Mouse (Mus musculus) forebrain, embryonic 15.5 days (tissue): ENCODE data around the gene Lcp1. TPM values are rescaled to one million over a fixed set of nuclear protein-coding genes. Genes with fewer than 3 reads are reported as not detected.

Experiments
- ATAC-seq: fragments of 200-750 bp; cut with Nextera tagmentation; replicated peaks from 2 replicates; pipeline ENCODE4 v1.8.0; 2017; ENCODE audit warnings: mild to moderate bottlenecking, moderate TSS enrichment, moderate library complexity
- H3K27ac ChIP-seq: fragments of 300-500 bp; sonication (generic); replicated peaks from 2 replicates; pipeline ENCODE4 v1.5.1; 2015; ENCODE audit warnings: mild to moderate bottlenecking, inconsistent platforms
- H3K27me3 ChIP-seq: fragments of 300-500 bp; sonication (generic); 2 replicates; pipeline ENCODE4 v1.6.1; 2015; ENCODE audit warnings: inconsistent platforms
- H3K36me3 ChIP-seq: fragments of 300-500 bp; sonication (generic); 2 replicates; pipeline ENCODE4 v1.6.1; 2015; ENCODE audit warnings: mild to moderate bottlenecking, inconsistent platforms
- H3K4me1 ChIP-seq: fragments of 300-500 bp; sonication (generic); 2 replicates; pipeline ENCODE4 v1.6.1; 2015; ENCODE audit warnings: inconsistent platforms
- H3K4me2 ChIP-seq: fragments of 300-500 bp; sonication (generic); replicated peaks from 2 replicates; pipeline ENCODE4 v1.6.1; 2015; ENCODE audit warnings: mild to moderate bottlenecking, inconsistent platforms
- H3K4me3 ChIP-seq: fragments of 300-500 bp; sonication (generic); 2 replicates; pipeline ENCODE4 v1.5.1; 2015; ENCODE audit warnings: mild to moderate bottlenecking, inconsistent platforms
- H3K9ac ChIP-seq: fragments of 300-500 bp; sonication (generic); replicated peaks from 2 replicates; pipeline ENCODE4 v1.6.1; 2015; ENCODE audit warnings: mild to moderate bottlenecking, inconsistent platforms
- H3K9me3 ChIP-seq: fragments of 300-500 bp; sonication (generic); 2 replicates; pipeline ENCODE4 v1.6.1; 2016; ENCODE audit warnings: inconsistent platforms
- WGBS: fragments of 180-500 bp; shearing (Covaris S2); methylation state at CpG from one replicate; pipeline ENCODE4 v1.1.7; 2015; ENCODE audit warnings: mixed read lengths; 5-methylcytosine and 5-hydroxymethylcytosine counted together
- polyA plus RNA-seq: library from polyadenylated mRNA; unstranded; fragments of >200 nt; fragmentation: Nextera tagmentation; extraction: Ambion mirVana; gene quantifications from 2 replicates; pipeline ENCODE4 v1.2.1, GENCODE M21; 2015

The Lcp1 gene
- polyA plus RNA-seq, 1 experiment from 2014 or later, result 12.4 TPM

DNA sequence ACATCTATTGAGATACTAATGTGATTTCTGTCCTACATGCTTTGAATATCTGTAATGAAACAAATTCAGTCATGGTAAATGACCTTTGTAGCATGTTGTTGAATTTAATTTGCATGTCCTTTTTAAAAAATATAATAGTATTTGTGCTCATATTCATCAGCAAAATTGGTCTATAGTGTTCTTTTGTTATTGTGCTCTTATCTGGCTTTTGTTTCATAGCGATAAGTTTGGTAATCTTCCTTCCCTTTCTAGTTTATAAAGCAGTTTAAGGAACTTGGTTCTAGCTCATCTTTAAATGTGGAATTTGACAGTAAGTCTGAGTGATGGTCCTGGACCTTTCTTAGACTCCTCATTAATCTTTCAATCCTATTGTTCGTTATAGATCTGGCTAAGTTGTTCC lies 28.5 kb downstream of the Lcp1 start:
- WGBS, result 88% methylated on average over 2 of the region's 2 CpGs
- H3K4me3 ChIP-seq, result no peak overlapping the region
- no peak overlapping the region for H3K9ac ChIP-seq
- H3K27ac ChIP-seq, result no peak overlapping the region
- no peaks in the 10 kb centered on the region for H3K27me3 ChIP-seq
- no peak for ATAC-seq
- no peaks in the 10 kb centered on the region for H3K36me3 ChIP-seq
- H3K9me3 ChIP-seq, result no peaks in the 10 kb centered on the region
- H3K4me2 ChIP-seq, result no peak overlapping the region
- H3K4me1 ChIP-seq, result no peaks in the 10 kb centered on the region

- no peaks in the 10 kb centered on the region for H3K27me3 ChIP-seq
- H3K9me3 ChIP-seq, result no peaks in the 10 kb centered on the region
- H3K4me2 ChIP-seq, result no peak overlapping the region
- ATAC-seq, result no peak
- no peak overlapping the region for H3K27ac ChIP-seq
- H3K36me3 ChIP-seq, result no peaks in the 10 kb centered on the region
- 92% methylated on average over 8 of the region's 8 CpGs for WGBS
- H3K4me1 ChIP-seq, result no peaks in the 10 kb centered on the region
- H3K9ac ChIP-seq, result no peak overlapping the region
- H3K4me3 ChIP-seq, result no peak overlapping the region
Measured at GRCm38 (mm10) chr14:75163866-75164265, 33.0 kb downstream of the Lcp1 start.

DNA sequence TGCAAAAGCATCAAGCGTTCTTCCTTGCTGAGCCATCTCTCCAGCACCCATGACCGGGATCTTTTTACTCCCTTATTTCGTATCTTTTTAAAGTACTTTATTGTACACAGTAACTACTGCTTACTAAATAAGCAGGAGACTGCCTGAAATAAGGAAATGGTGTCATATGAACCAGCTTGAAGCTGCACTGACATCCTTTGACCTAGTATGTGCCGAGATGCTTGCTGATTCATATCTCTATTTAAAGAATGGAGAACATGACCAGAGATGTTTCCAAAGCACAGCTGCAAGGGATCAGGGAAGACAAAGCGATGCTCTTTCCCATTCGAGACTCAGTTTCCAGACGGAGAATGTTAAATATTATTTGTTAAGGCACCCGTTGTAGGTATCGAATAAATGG lies 33.4 kb downstream of the Lcp1 start:
- WGBS, result 97% methylated on average over 9 of the region's 9 CpGs
- H3K4me1 ChIP-seq, result no peaks in the 10 kb centered on the region
- no peak for ATAC-seq
- no peak overlapping the region for H3K4me2 ChIP-seq
- H3K36me3 ChIP-seq, result no peaks in the 10 kb centered on the region
- H3K4me3 ChIP-seq, result no peak overlapping the region
- H3K9ac ChIP-seq, result no peak overlapping the region
- no peaks in the 10 kb centered on the region for H3K27me3 ChIP-seq
- H3K27ac ChIP-seq, result no peak overlapping the region
- no peaks in the 10 kb centered on the region for H3K9me3 ChIP-seq

DNA sequence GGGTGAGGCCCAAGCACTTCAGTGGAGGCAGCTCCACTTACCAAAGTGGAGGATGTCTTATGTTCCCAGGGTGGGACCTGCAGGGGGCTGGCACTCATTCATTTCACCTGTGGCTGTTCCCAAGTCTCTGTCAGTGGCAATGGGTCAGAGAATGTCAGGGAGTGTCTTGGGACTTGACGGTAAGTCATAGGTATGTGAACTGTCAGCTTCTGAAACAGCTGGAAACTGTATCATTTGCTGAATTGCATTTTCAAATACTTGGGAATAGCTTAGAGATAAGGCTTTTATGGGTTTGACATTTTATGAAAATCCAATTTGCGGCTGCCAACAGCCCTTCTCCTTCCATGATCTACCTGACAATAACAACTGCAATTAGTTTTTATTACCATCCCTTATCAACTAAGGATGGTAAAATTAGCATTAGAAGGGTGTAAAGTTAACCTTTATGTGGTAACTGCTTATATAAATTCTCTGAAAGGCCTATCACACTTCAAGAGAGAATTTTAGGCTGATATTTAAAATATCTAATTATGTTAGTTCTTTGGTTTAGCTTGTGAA lies 34.8 kb downstream of the Lcp1 start:
- Histone ChIP-seq H3K36me3 (no peaks in the 10 kb centered on the region), H3K27me3 (no peaks in the 10 kb centered on the region), H3K4me3 (no peak overlapping the region), H3K9ac (no peak overlapping the region), H3K27ac (no peak overlapping the region), H3K4me2 (no peak overlapping the region), H3K4me1 (no peaks in the 10 kb centered on the region), H3K9me3 (no peaks in the 10 kb centered on the region)
- no peak for ATAC-seq
- 82% methylated on average over 2 of the region's 2 CpGs for WGBS

- H3K4me3 ChIP-seq, result no peak overlapping the region
- no peak overlapping the region for H3K4me2 ChIP-seq
- no peak for ATAC-seq
- H3K4me1 ChIP-seq, result no peaks in the 10 kb centered on the region
- no peak overlapping the region for H3K9ac ChIP-seq
- H3K27ac ChIP-seq, result no peak overlapping the region
- H3K36me3 ChIP-seq, result no peaks in the 10 kb centered on the region
- no peaks in the 10 kb centered on the region for H3K27me3 ChIP-seq
- 87% methylated on average over 3 of the region's 3 CpGs for WGBS
- no peaks in the 10 kb centered on the region for H3K9me3 ChIP-seq
Measured at GRCm38 (mm10) chr14:75168501-75168900, 37.6 kb downstream of the Lcp1 start.

DNA sequence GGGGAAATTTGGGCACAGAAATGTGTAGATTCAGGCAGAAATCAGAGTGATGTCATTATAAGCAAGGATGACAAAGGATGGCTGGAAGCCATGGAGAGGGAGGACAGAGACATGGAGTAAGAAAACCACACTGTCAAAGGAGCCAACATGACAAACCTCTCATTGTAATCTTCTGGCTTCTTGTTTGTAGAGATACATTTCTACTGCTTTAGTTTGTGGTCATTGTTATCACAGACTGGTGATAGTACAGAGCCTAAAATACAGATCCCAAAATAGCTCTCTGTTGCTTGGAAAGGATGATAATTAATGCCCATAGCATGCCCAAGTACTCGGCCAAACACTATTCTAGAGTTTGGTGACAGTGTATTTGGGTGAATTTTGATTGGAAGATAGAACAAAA lies 39.6 kb downstream of the Lcp1 start:
- no peak for ATAC-seq
- 77% methylated on average over 1 of the region's 1 CpGs for WGBS

DNA sequence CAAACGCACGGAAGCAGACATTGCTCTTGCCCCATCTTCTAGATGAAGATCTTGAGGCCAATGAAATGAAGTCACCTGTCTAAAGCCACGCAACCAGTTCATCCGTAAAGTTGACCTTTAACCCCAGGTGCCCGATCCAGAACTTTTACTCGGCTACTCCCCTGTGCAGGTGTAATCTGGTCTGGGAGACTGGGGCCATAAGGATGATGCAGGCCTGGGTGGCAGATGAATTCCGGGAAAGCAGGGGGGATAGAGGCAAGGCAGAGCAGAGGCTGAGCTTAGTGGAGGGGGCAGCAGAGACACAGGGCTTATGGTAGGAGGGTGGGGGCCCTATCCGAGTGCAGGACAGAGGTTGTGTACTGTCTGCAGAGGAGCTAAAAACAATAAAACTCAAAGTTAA lies 43.4 kb downstream of the Lcp1 start:
- ATAC-seq, result no peak
- no peak overlapping the region for H3K9ac ChIP-seq
- no peak overlapping the region for H3K4me3 ChIP-seq
- H3K27me3 ChIP-seq, result no peaks in the 10 kb centered on the region
- H3K4me2 ChIP-seq, result no peak overlapping the region
- H3K27ac ChIP-seq, result no peak overlapping the region
- no peaks in the 10 kb centered on the region for H3K36me3 ChIP-seq
- H3K9me3 ChIP-seq, result no peaks in the 10 kb centered on the region
- 88% methylated on average over 8 of the region's 8 CpGs for WGBS
- H3K4me1 ChIP-seq, result no peaks in the 10 kb centered on the region

More for the DNA sequence above, 39.6 kb downstream of the Lcp1 start:
- no peaks in the 10 kb centered on the region for H3K9me3 ChIP-seq
- H3K4me2 ChIP-seq, result no peak overlapping the region
- no peaks in the 10 kb centered on the region for H3K36me3 ChIP-seq
- no peak overlapping the region for H3K27ac ChIP-seq
- H3K9ac ChIP-seq, result no peak overlapping the region
- H3K4me3 ChIP-seq, result no peak overlapping the region
- H3K27me3 ChIP-seq, result no peaks in the 10 kb centered on the region
- H3K4me1 ChIP-seq, result no peaks in the 10 kb centered on the region

DNA sequence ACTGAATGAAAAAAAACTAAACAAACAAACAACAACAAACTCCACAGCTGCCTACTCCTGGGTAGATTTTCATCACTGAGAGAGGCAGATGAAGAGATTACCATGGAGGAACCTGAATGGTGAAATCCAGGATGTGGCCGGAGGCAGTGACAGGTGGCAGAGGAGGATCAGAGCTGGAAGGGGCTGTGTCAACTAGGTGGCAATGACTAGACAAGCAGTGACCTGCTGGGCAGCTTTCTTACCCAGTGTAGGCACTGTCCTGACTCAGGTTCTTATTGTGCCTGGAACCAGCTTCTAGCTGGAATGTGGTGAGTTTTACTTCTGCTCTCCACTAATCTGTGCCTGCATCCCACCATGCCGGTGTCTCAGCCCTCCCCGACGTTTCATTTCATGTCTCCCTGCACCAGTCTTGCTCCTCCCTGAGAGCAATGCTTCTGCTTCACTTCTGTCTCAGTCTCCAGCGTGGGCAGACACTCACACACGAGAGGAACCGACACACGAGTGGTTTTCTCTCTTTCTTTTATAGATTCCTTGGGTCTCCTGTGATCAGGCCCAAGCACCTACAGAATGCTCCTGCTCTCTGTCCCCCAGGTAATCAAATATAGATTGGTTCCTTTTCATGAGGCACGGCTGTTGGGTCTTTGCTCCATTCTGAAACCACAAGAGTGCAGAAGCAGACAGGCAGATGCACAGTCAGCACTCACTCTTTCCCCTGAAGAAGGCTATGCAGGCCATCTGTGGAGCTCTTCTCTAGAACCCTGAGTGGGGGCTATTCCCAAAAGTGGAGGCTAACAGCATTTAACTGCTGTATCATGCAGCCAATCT lies 44.0 kb downstream of the Lcp1 start:
- no peaks in the 10 kb centered on the region for H3K4me1 ChIP-seq
- no peak overlapping the region for H3K9ac ChIP-seq
- H3K4me2 ChIP-seq, result no peak overlapping the region
- no peak overlapping the region for H3K4me3 ChIP-seq
- H3K36me3 ChIP-seq, result no peaks in the 10 kb centered on the region
- ATAC-seq, result no peak
- H3K27ac ChIP-seq, result no peak overlapping the region
- H3K9me3 ChIP-seq, result no peaks in the 10 kb centered on the region
- WGBS, result 85% methylated on average over 9 of the region's 9 CpGs
- no peaks in the 10 kb centered on the region for H3K27me3 ChIP-seq

DNA sequence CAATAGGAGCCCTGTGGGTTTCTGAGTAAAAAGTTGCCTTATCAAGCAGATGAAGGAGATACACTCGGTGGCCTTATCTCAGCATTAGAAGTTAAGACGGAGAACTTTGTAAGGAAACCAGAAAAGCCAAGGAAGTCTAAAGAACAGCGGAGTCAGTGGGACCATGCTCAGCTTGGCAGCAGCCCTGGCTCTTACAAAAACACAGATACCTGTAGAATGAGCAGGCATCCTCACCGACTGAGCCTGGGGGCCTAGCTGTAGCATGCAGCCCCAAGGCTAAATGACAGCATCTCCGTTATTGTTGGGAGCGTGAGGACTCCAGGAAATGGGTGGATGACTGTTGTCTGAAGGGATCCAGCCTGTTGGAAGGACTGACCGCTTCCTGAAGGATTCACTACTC lies 44.9 kb downstream of the Lcp1 start:
- Histone ChIP-seq H3K4me2 (no peak overlapping the region), H3K27me3 (no peaks in the 10 kb centered on the region), H3K4me1 (no peaks in the 10 kb centered on the region), H3K36me3 (no peaks in the 10 kb centered on the region), H3K4me3 (no peak overlapping the region), H3K9ac (no peak overlapping the region), H3K9me3 (no peaks in the 10 kb centered on the region), H3K27ac (no peak overlapping the region)
- no peak for ATAC-seq
- WGBS, result 89% methylated on average over 7 of the region's 7 CpGs

- Histone ChIP-seq H3K4me3 (no peak overlapping the region), H3K4me2 (no peak overlapping the region), H3K9ac (no peak overlapping the region), H3K4me1 (no peaks in the 10 kb centered on the region), H3K9me3 (no peaks in the 10 kb centered on the region), H3K27ac (no peak overlapping the region), H3K36me3 (no peaks in the 10 kb centered on the region), H3K27me3 (no peaks in the 10 kb centered on the region)
- no peak for ATAC-seq
- 63% methylated on average over 4 of the region's 4 CpGs for WGBS
Measured at GRCm38 (mm10) chr14:75176425-75177045, 45.6 kb downstream of the Lcp1 start.

- no peak overlapping the region for H3K9ac ChIP-seq
- WGBS, result 83% methylated on average over 3 of the region's 3 CpGs
- no peaks in the 10 kb centered on the region for H3K36me3 ChIP-seq
- no peaks in the 10 kb centered on the region for H3K27me3 ChIP-seq
- no peak overlapping the region for H3K4me3 ChIP-seq
- no peak for ATAC-seq
- H3K4me2 ChIP-seq, result no peak overlapping the region
- H3K4me1 ChIP-seq, result no peaks in the 10 kb centered on the region
- no peak overlapping the region for H3K27ac ChIP-seq
- no peaks in the 10 kb centered on the region for H3K9me3 ChIP-seq
Measured at GRCm38 (mm10) chr14:75177400-75177799, 46.5 kb downstream of the Lcp1 start.

DNA sequence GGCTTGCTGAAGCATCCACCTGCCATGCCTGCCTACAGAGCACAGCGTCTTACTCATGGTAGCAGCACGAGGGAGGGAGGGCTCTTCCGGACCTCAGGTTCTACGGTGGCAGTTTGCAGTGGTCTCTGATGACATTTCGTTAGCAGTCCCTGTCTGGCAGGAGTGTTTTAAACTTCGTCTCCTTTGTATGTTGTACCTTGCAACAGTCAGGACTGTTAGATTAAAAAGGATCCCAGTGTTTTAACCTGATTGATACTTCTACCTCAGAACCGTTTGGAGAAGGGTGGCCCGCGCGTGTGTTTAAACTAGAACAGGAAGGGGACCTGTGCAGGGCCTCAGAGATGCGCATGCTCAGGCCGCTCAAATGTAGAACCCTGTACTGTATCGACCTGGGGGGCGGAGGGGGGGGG lies 47.5 kb downstream of the Lcp1 start:
- H3K27me3 ChIP-seq, result no peaks in the 10 kb centered on the region
- H3K4me1 ChIP-seq, result no peaks in the 10 kb centered on the region
- H3K27ac ChIP-seq, result no peak overlapping the region
- no peaks in the 10 kb centered on the region for H3K36me3 ChIP-seq
- H3K9ac ChIP-seq, result no peak overlapping the region
- WGBS, result 82% methylated on average over 14 of the region's 14 CpGs
- no peak overlapping the region for H3K4me3 ChIP-seq
- H3K4me2 ChIP-seq, result no peak overlapping the region
- H3K9me3 ChIP-seq, result no peaks in the 10 kb centered on the region
- no peak for ATAC-seq
